Mouse (Mus musculus): ENCODE data around the gene Kcnip1. TPM values are rescaled to one million over a fixed set of nuclear protein-coding genes. Genes with fewer than 3 reads are reported as not detected.
A peak's percentile ranks its signal among the peaks of the same experiment; 100 is the strongest.

Gene Kcnip1
- total and polyA plus RNA-seq, 3 experiments, result 0.04 to 0.17 TPM; not detected in 1

- TF ChIP-seq POLR2AphosphoS2 (IDR thresholded peaks at IDR 0.05; ENCODE audit: low read depth, low read length), result no peak
- TF ChIP-seq CHD2 (IDR thresholded peaks at IDR 0.05; ENCODE audit: low read length), result peak; percentile 88; the same call in 1 of the 2 replicates
- TF ChIP-seq ZNF384 (IDR thresholded peaks at IDR 0.05; ENCODE audit: low read depth, low read length), result no peak
- TF ChIP-seq MYC (IDR thresholded peaks at IDR 0.05; ENCODE audit: low read depth, low read length), result peak; percentile 72; the same call in 1 of the 2 replicates
- peak; percentile 84 for TF ChIP-seq BHLHE40 (IDR thresholded peaks at IDR 0.05; ENCODE audit: low read depth, low read length)
- no peak for TF ChIP-seq USF2 (conservative IDR thresholded peaks at IDR 0.05; ENCODE audit: low read depth, low read length)
- no peak for TF ChIP-seq HCFC1 (IDR thresholded peaks at IDR 0.05; ENCODE audit: low read depth, low read length)
- no peak for TF ChIP-seq NELFE (IDR thresholded peaks at IDR 0.05; ENCODE audit: low read depth, low read length)
- TF ChIP-seq MAFK (IDR thresholded peaks at IDR 0.05; ENCODE audit: insufficient replicate concordance, low read length), result no peak
- TF ChIP-seq UBTF (IDR thresholded peaks at IDR 0.05; ENCODE audit: low read depth, low read length), result no peak
- no peak for TF ChIP-seq E2F4 (IDR thresholded peaks at IDR 0.05; ENCODE audit: insufficient replicate concordance, low read depth, low read length)
- TF ChIP-seq SIN3A (IDR thresholded peaks at IDR 0.05; ENCODE audit: low read length), result no peak
- TF ChIP-seq CTCF (conservative IDR thresholded peaks at IDR 0.05 in 1 of 2, IDR thresholded peaks at IDR 0.05 in 1 of 2; ENCODE audit: low read depth in 2 of 2, low read length in 2 of 2), result no peak
- peak; percentile 47; the same call in 1 of the 2 replicates for TF ChIP-seq POLR2A (IDR thresholded peaks at IDR 0.05; ENCODE audit: low read depth, low read length)
- TF ChIP-seq IRF4 (IDR thresholded peaks at IDR 0.05; ENCODE audit: low read depth, low read length), result peak; percentile 98
- no peak for TF ChIP-seq NRF1 (IDR thresholded peaks at IDR 0.05; ENCODE audit: low read depth, low read length)
- no peak for TF ChIP-seq USF1 (IDR thresholded peaks at IDR 0.05; ENCODE audit: low read depth, low read length)
- peak; percentile 88 for TF ChIP-seq ETS1 (conservative IDR thresholded peaks at IDR 0.05; ENCODE audit: low read depth, low read length)
- TF ChIP-seq TBP (conservative IDR thresholded peaks at IDR 0.05; ENCODE audit: low read depth, low read length), result 0 out of 2 replicates have a peak, but pooled peaks have one; percentile 59
- peak; percentile 95 for TF ChIP-seq EP300 (IDR thresholded peaks at IDR 0.05; ENCODE audit: low read length)
- no peak for TF ChIP-seq CHD1 (IDR thresholded peaks at IDR 0.05; ENCODE audit: low read depth, low read length)
- TF ChIP-seq RAD21 (IDR thresholded peaks at IDR 0.05; ENCODE audit: low read depth, low read length), result peak; percentile 5; the same call in 1 of the 2 replicates
- no peak for TF ChIP-seq PAX5 (IDR thresholded peaks at IDR 0.05; ENCODE audit: low read length)
- no peak; the same call in 1 of the 2 replicates for TF ChIP-seq JUN (IDR thresholded peaks at IDR 0.05; ENCODE audit: insufficient read depth, low read depth, low read length)
- TF ChIP-seq MEF2A (IDR thresholded peaks at IDR 0.05; ENCODE audit: borderline replicate concordance, low read depth, low read length), result peak; percentile 74; the same call in 1 of the 2 replicates
- peak; percentile 16; the same call in 1 of the 2 replicates for TF ChIP-seq SMC3 (IDR thresholded peaks at IDR 0.05; ENCODE audit: low read depth, low read length)
- peak; percentile 89 for TF ChIP-seq RCOR1 (conservative IDR thresholded peaks at IDR 0.05; ENCODE audit: low read depth, low read length)
- TF ChIP-seq ZC3H11A (IDR thresholded peaks at IDR 0.05; ENCODE audit: low read depth, low read length), result no peak
- no peak for TF ChIP-seq JUND (conservative IDR thresholded peaks at IDR 0.05; ENCODE audit: low read depth, low read length)
- no peak for TF ChIP-seq GABPA (IDR thresholded peaks at IDR 0.05; ENCODE audit: insufficient replicate concordance, low read depth, low read length)
- no peak for TF ChIP-seq MXI1 (IDR thresholded peaks at IDR 0.05; ENCODE audit: low read depth, low read length)
- 0 out of 2 replicates have a peak, but pooled peaks have one; percentile 48 for TF ChIP-seq MAZ (IDR thresholded peaks at IDR 0.05; ENCODE audit: low read depth, low read length)
- TF ChIP-seq KAT2A (IDR thresholded peaks at IDR 0.05; ENCODE audit: insufficient replicate concordance, low read length), result no peak
- TF ChIP-seq TCF12 (IDR thresholded peaks at IDR 0.05; ENCODE audit: low read depth, low read length), result peak; percentile 78
- TF ChIP-seq MAX (IDR thresholded peaks at IDR 0.05; ENCODE audit: low read length), result peak; percentile 59; the same call in 1 of the 2 replicates
- peak; percentile 50; the same call in 1 of the 2 replicates for TF ChIP-seq ELF1 (IDR thresholded peaks at IDR 0.05; ENCODE audit: low read depth, low read length)
- no peak for TF ChIP-seq ZMIZ1 (IDR thresholded peaks at IDR 0.05; ENCODE audit: low read depth, low read length)
- no peak for TF ChIP-seq ZKSCAN1 (IDR thresholded peaks at IDR 0.05; ENCODE audit: borderline replicate concordance, low read depth, low read length)
Measured at GRCm38 (mm10) chr11:34012007-34012652, 19.2 kb upstream of the Kcnip1 start.

More at GRCm38 (mm10) chr11:34012007-34012652, 19.2 kb upstream of the Kcnip1 start:
- peak; percentile 77 for DNase-seq (ENCODE audit: extremely low read depth)
- Histone ChIP-seq H3K4me2 (ENCODE audit: insufficient read depth, low read depth, poor library complexity, severe bottlenecking) (peak overlapping the region; percentile 4; the same call in 1 of the 2 replicates), H3K4me3 (replicated peaks in 1 of 3; ENCODE audit: low read depth in 2 of 3, low read length in 2 of 3, poor library complexity in 1 of 3) (no peak overlapping the region), H3K36me3 (replicated peaks in 1 of 2; ENCODE audit: control insufficient read depth in 1 of 2, insufficient read depth in 1 of 2, low read length in 1 of 2) (no peaks in the 10 kb centered on the region), H3K9ac (ENCODE audit: insufficient read depth, low read depth) (peak overlapping the region; percentile 20), H3K4me1 (ENCODE audit: control insufficient read depth in 1 of 2, insufficient read depth in 2 of 2) (peaks cover 25 to 45% of the 10 kb centered on the region in 2 experiments), H3K27ac (ENCODE audit: insufficient read depth, low read depth) (peak overlapping the region; percentile 77), H3K9me3 (replicated peaks; ENCODE audit: low read length) (peaks cover 5% of the 10 kb centered on the region), H3K79me2 (replicated peaks; ENCODE audit: control insufficient read depth, extremely low read depth, insufficient read depth, poor library complexity, severe bottlenecking) (no peaks in the 10 kb centered on the region), H3K27me3 (replicated peaks) (no peaks in the 10 kb centered on the region)
- in situ Hi-C loops (cut with MboI; ENCODE audit: low pct_ligation_motif_present, low pct_unique_long_range_greater_than_20kb, low sequenced_read_pairs) (no loop called here), dilution Hi-C loops (cut with MboI; ENCODE audit: extremely low pct_ligation_motif_present, extremely low pct_unique_long_range_greater_than_20kb, low sequenced_read_pairs) (no loop called here)
